Mouse (Mus musculus) intestine, embryonic 14.5 days (tissue): ENCODE measurements at regions not wholly inside any gene's neighbourhood (a gene's known extent, or its start where the extent isn't known, plus 50 kb on each side); places are given as distances from the start of the nearest gene placed in this dataset.

Source experiments
- ATAC-seq: fragments of 200-750 bp; cut with Nextera tagmentation; replicated peaks from 2 replicates; pipeline ENCODE4 v1.8.0; 2017; ENCODE audit warnings: low read depth, moderate number of reproducible peaks, moderate TSS enrichment, moderate library complexity; ENCODE audit not compliant: low FRiP score, low TSS enrichment
- DNase-seq: peaks from one replicate; pipeline ENCODE4 v3.0.0-alpha.2; 2018; ENCODE audit warnings: low spot score
- H3K27ac ChIP-seq: fragments of 300-500 bp; sonication (generic); 2 replicates; pipeline ENCODE4 v1.5.1; 2014; ENCODE audit warnings: low read depth, mild to moderate bottlenecking, control low read depth
- H3K27me3 ChIP-seq: fragments of 300-500 bp; sonication (generic); replicated peaks from 2 replicates; pipeline ENCODE4 v1.6.1; 2014; ENCODE audit warnings: low read length, control low read depth; ENCODE audit not compliant: control insufficient read depth, insufficient read depth
- H3K36me3 ChIP-seq: fragments of 300-500 bp; sonication (generic); 2 replicates; pipeline ENCODE4 v1.6.1; 2014; ENCODE audit warnings: low read length, control low read depth; ENCODE audit not compliant: control insufficient read depth, insufficient read depth
- H3K4me1 ChIP-seq: fragments of 300-500 bp; sonication (generic); replicated peaks from 2 replicates; pipeline ENCODE4 v1.6.1; 2014; ENCODE audit warnings: low read length, control low read depth, mixed read lengths; ENCODE audit not compliant: control insufficient read depth, insufficient read depth
- H3K4me2 ChIP-seq: fragments of 300-500 bp; sonication (generic); 2 replicates; pipeline ENCODE4 v1.6.1; 2014; ENCODE audit warnings: low read length
- H3K4me3 ChIP-seq: fragments of 300-500 bp; sonication (generic); 2 replicates; pipeline ENCODE4 v1.5.1; 2014; ENCODE audit warnings: low read depth, low read length, control low read depth, mixed read lengths
- H3K9ac ChIP-seq: fragments of 300-500 bp; sonication (generic); 2 replicates; pipeline ENCODE4 v1.6.1; 2014; ENCODE audit warnings: mild to moderate bottlenecking, low read length
- H3K9me3 ChIP-seq: fragments of 300-500 bp; sonication (generic); 2 replicates; pipeline ENCODE4 v1.6.1; 2016; ENCODE audit warnings: low read length, control low read depth; ENCODE audit not compliant: control insufficient read depth
- WGBS: fragments of 180-500 bp; shearing (Covaris S2); extraction: QIAGEN DNeasy Blood & Tissue Kit; methylation state at CpG from one replicate; pipeline ENCODE4 v1.1.7; 2014; 5-methylcytosine and 5-hydroxymethylcytosine counted together

DNA sequence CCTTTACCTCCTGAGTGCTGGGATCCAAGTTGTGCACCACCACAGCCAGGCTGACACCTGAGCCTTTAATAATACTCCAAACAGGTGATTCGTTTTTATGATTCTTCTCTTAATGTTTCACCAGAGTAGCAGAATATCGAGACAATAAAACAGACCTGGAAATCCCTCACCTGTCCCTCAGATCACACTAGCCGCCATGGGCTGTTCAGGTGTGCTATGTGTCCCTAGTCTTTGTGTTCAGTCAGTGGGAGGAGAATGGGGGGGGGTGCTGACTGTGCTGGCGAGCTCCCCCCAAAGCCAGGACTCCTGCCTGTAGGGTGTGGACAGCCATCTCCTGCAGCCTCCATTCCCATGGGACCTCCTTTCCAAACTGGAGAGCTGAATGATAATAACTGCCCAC lies 168.9 kb upstream of the Nfe2l3 start:
- no peak overlapping the region for H3K9ac ChIP-seq
- no peaks in the 10 kb centered on the region for H3K4me1 ChIP-seq
- ATAC-seq (peak; percentile 67), DNase-seq (no peak)
- no peak overlapping the region for H3K27ac ChIP-seq
- peaks cover 6% of the 10 kb centered on the region for H3K9me3 ChIP-seq
- H3K36me3 ChIP-seq = no peaks in the 10 kb centered on the region
- H3K27me3 ChIP-seq = no peaks in the 10 kb centered on the region
- no peak overlapping the region for H3K4me2 ChIP-seq
- 59% methylated on average over 4 of the region's 4 CpGs for WGBS
- no peak overlapping the region for H3K4me3 ChIP-seq

DNA sequence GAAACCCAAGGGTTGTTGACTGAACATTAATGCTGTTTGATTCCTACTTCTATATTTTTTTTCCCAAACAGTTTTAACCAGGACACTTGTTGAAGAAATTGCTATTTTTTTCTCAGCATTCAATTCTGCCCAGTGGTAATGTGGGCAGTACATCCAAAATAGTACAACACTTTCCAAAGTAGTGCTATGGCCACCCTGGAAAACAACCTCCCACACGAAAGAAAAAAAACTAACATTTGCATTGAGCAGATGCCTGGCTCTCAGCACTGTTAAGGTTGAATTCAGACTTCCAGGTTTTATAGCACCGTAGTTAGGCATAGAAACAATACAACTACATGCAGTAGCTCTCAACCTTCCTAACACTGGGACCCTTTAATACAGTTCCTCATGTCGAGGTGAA lies 167.1 kb upstream of the Nfe2l3 start:
- Histone ChIP-seq H3K9me3 (peaks cover 6% of the 10 kb centered on the region), H3K9ac (no peak overlapping the region), H3K36me3 (no peaks in the 10 kb centered on the region), H3K27me3 (no peaks in the 10 kb centered on the region), H3K4me3 (no peak overlapping the region), H3K4me2 (no peak overlapping the region), H3K27ac (no peak overlapping the region), H3K4me1 (no peaks in the 10 kb centered on the region; the same call in 1 of the 2 replicates)
- WGBS = 70% methylated on average over 3 of the region's 3 CpGs
- no peak for ATAC-seq
- DNase-seq = no peak

DNA sequence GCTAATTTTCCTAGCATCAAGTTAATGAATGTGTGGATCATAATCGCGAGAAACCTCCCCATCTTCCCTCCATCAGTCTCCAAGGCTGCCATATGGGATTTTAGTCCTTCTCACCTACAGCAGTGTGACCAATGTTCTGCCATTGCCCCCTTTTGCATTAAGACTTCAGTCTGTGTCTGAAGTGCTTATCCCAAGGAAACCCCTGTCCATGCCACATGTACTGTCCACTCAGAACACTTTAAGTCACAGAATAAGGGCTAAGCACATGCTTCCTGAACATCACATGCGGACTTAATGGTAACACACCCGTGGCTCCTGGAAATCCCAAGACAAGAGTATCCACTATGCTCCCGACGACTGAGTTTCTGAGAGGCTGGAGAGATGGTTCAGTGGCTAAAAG lies 165.7 kb upstream of the Nfe2l3 start:
- 91% methylated on average over 6 of the region's 6 CpGs for WGBS
- H3K36me3 ChIP-seq = no peaks in the 10 kb centered on the region
- H3K4me1 ChIP-seq = no peaks in the 10 kb centered on the region; the same call in 1 of the 2 replicates
- H3K27ac ChIP-seq = no peak overlapping the region
- no peak overlapping the region for H3K9ac ChIP-seq
- DNase-seq (no peak), ATAC-seq (no peak)
- H3K9me3 ChIP-seq = no peaks in the 10 kb centered on the region
- H3K4me2 ChIP-seq = no peak overlapping the region
- no peak overlapping the region for H3K4me3 ChIP-seq
- H3K27me3 ChIP-seq = no peaks in the 10 kb centered on the region

DNA sequence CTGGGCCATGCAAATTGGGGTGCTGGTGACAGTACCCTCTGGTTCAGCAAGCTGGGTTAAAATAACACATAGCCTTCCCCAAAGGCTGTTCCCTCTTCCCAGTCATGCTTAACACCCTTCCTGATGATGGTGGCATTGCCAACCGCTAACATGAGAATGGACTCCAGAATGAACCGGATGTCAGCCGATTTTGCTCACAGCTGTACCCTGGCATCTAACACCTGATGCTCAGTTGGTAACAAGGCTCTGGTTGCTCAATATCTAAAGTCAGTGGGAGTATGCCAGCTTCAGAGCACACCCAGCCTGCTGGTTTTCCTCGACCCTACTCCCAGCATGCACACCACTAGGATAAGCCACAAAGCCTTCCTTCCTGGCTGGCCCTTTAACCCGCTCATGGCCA lies 164.6 kb upstream of the Nfe2l3 start:
- H3K9ac ChIP-seq = no peak overlapping the region
- H3K36me3 ChIP-seq = no peaks in the 10 kb centered on the region
- no peak overlapping the region for H3K4me2 ChIP-seq
- DNase-seq (no peak), ATAC-seq (no peak)
- WGBS = 92% methylated on average over 5 of the region's 5 CpGs
- H3K27ac ChIP-seq = no peak overlapping the region
- H3K9me3 ChIP-seq = no peaks in the 10 kb centered on the region
- H3K4me3 ChIP-seq = no peak overlapping the region
- H3K27me3 ChIP-seq = no peaks in the 10 kb centered on the region
- H3K4me1 ChIP-seq = no peaks in the 10 kb centered on the region; the same call in 1 of the 2 replicates

DNA sequence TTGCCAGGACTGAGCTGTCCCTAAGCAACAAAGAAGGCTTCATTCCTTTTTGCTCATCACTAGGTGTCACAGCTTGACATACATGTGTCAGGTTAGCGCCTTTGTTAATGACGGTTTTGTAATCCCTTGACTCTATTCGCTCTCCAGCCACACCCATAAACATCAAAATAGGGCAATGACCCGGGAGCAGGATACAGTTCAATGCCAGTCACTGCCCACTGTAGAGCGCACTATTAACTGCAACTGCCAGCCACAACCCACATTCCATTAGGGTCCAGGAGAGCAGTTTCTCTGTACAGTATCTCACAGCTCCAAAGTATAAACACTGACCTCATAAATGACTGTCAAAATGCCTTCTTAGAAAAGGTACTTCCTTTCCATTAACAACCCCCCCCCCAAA lies 163.5 kb upstream of the Nfe2l3 start:
- ATAC-seq (no peak), DNase-seq (no peak)
- peak overlapping the region; percentile 93 for H3K4me2 ChIP-seq
- no peaks in the 10 kb centered on the region; the same call in 1 of the 2 replicates for H3K4me1 ChIP-seq
- H3K9ac ChIP-seq = no peak overlapping the region
- WGBS = 77% methylated on average over 5 of the region's 5 CpGs
- H3K27me3 ChIP-seq = no peaks in the 10 kb centered on the region
- H3K27ac ChIP-seq = no peak overlapping the region
- no peaks in the 10 kb centered on the region for H3K36me3 ChIP-seq
- no peak overlapping the region for H3K4me3 ChIP-seq
- H3K9me3 ChIP-seq = no peaks in the 10 kb centered on the region

DNA sequence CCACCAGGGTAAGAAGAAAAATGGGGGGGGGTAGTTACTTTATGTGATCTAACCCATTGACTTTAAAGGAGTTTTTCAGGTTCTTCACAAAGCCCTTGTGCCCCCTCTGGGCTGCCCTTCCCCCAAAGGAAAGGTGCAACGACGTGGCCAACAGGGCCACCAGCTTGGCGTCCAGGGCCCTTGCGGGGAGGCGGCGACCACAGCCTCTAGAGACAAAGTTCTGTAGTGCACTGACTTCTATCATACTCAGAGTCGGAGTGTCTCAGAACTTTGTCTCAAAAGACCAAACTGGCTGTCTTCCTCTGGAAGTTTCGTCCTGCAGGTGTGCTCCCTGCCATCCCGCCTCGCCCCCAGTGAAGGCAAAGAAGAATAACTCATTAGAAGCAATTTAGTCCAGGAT lies 162.9 kb upstream of the Nfe2l3 start:
- Histone ChIP-seq H3K9me3 (no peaks in the 10 kb centered on the region), H3K4me1 (no peaks in the 10 kb centered on the region; the same call in 1 of the 2 replicates), H3K4me2 (peak overlapping the region; percentile 93), H3K27me3 (no peaks in the 10 kb centered on the region), H3K27ac (no peak overlapping the region), H3K4me3 (peak overlapping the region; percentile 83), H3K36me3 (no peaks in the 10 kb centered on the region), H3K9ac (peak overlapping the region; percentile 85)
- WGBS = 29% methylated on average over 10 of the region's 10 CpGs
- DNase-seq (peak; percentile 66), ATAC-seq (no peak)

DNA sequence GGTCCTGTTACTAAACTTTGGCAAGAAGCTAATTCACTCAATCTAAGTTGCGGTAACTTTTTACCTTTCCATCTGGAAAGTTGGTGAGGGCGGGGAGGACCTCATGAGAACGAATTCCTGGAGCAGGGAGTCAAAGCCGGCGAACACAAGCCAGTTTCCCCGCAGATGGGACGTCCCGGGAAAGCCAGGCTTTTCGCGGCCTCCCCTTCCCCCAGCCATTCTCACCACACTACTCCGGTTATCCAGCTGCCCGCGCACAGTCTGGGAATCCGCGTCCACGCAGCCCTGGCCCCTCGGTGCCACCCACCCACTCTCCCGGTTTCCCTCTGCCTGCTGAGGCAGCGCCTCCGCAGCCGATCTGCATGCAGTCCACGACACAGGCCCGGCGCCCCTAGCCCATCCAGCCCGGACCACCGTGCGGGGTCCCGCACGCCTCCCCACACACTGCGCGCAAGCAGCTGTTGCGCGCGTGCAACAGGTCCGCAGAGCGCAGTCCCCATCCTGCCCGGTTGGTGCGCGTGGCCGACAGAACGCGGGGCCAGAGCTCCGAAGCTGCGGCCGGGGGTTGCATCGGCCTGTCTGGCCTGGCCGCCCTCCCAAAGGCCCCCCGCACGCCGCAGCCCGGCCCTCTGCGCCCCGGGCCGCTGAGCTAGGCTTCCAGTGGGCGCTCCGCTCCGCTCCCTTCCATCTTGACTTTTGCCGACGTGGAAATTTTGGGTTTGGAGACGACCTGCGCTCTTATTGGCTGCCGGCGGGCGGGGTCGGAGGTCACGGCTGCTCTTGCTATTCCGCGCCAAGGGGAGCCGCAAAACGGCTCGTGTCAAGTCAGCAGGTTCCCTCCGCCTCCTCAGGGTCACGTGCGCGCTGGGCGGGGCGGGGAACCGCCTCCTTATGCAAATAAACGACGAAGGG lies 162.0 kb upstream of the Nfe2l3 start:
- peak overlapping the region; percentile 83 for H3K4me3 ChIP-seq
- DNase-seq (peak; percentile 96), ATAC-seq (peak; percentile 93)
- H3K9ac ChIP-seq = peak overlapping the region; percentile 85
- no peaks in the 10 kb centered on the region for H3K27me3 ChIP-seq
- peak overlapping the region; percentile 93 for H3K4me2 ChIP-seq
- peak overlapping the region; percentile 77 for H3K27ac ChIP-seq
- no peaks in the 10 kb centered on the region for H3K9me3 ChIP-seq
- WGBS = under 1% methylated on average over 80 of the region's 80 CpGs
- no peaks in the 10 kb centered on the region for H3K36me3 ChIP-seq
- H3K4me1 ChIP-seq = no peaks in the 10 kb centered on the region; the same call in 1 of the 2 replicates

DNA sequence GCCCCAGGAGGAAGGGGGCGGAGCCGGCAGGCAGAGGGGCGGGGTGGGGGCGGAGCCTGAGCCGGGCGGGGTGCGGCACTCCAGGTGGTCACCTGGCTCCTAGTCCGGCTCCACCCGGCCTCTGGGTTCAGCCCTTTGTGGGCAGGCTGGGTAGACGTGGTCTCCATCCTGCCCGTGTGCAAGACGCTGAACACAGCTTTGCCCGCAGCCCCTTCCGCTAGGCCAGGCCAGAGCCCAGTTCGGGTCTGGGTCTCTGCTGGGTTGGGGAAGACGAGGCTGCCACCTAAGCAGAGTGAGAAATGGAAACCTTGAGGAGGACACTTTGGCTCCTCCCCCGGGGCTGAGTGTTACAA lies 161.4 kb upstream of the Nfe2l3 start:
- Histone ChIP-seq H3K27me3 (0 out of 2 replicates have a peak, but pooled peaks cover 5% of the 10 kb centered on the region), H3K9me3 (no peaks in the 10 kb centered on the region), H3K9ac (peak overlapping the region; percentile 85), H3K4me2 (peak overlapping the region; percentile 93), H3K4me1 (no peaks in the 10 kb centered on the region; the same call in 1 of the 2 replicates), H3K4me3 (peak overlapping the region; percentile 83), H3K27ac (peak overlapping the region; percentile 77), H3K36me3 (no peaks in the 10 kb centered on the region)
- ATAC-seq (peak; percentile 87), DNase-seq (no peak)
- 2% methylated on average over 17 of the region's 17 CpGs for WGBS
